Mouse (Mus musculus): ENCODE measurements around the gene Gpr35. TPM values are rescaled to one million over a fixed set of nuclear protein-coding genes. Genes with fewer than 3 reads are reported as not detected.
"Not testable (repeated sequence)": the region's sequence is repeated elsewhere in the genome, so short reads cannot be mapped to it uniquely, and the experiment has no call there.

Gene Gpr35
- total and polyA plus RNA-seq, 3 experiments: 0.21 to 1.7 (median 0.44) TPM

- DNase-seq (ENCODE audit: extremely low read depth): peak; percentile 51
- no peak overlapping the region for H3K4me3 ChIP-seq (replicated peaks in 1 of 3; ENCODE audit: low read depth in 2 of 3, low read length in 2 of 3, poor library complexity in 1 of 3)
- dilution Hi-C loops (cut with MboI; ENCODE audit: extremely low pct_ligation_motif_present, extremely low pct_unique_long_range_greater_than_20kb, low sequenced_read_pairs) (no loop called here), in situ Hi-C loops (cut with MboI; ENCODE audit: low pct_ligation_motif_present, low pct_unique_long_range_greater_than_20kb, low sequenced_read_pairs) (loop anchor here (10.0 kb wide), 1 partner anchor 125 kb away; no protein-coding TSS in a partner anchor)
- TF ChIP-seq RAD21 (IDR thresholded peaks at IDR 0.05; ENCODE audit: low read depth, low read length) (peak; percentile 63), BHLHE40 (IDR thresholded peaks at IDR 0.05; ENCODE audit: low read depth, low read length) (no peak), CTCF (conservative IDR thresholded peaks at IDR 0.05 in 1 of 2, IDR thresholded peaks at IDR 0.05 in 1 of 2; ENCODE audit: low read depth in 2 of 2, low read length in 2 of 2) (peak; percentile 46 to 78), SMC3 (IDR thresholded peaks at IDR 0.05; ENCODE audit: low read depth, low read length) (peak; percentile 76)
- no peaks in the 10 kb centered on the region for H3K27me3 ChIP-seq (replicated peaks)
- no peaks in the 10 kb centered on the region for H3K79me2 ChIP-seq (replicated peaks; ENCODE audit: control insufficient read depth, extremely low read depth, insufficient read depth, poor library complexity, severe bottlenecking)
- no peak overlapping the region for H3K9ac ChIP-seq (ENCODE audit: insufficient read depth, low read depth)
- no peaks in the 10 kb centered on the region for H3K9me3 ChIP-seq (replicated peaks; ENCODE audit: low read length)
- no peak overlapping the region for H3K27ac ChIP-seq (ENCODE audit: insufficient read depth, low read depth)
- H3K4me2 ChIP-seq (ENCODE audit: insufficient read depth, low read depth, poor library complexity, severe bottlenecking): no peak overlapping the region
- H3K4me1 ChIP-seq (ENCODE audit: control insufficient read depth in 1 of 2, insufficient read depth in 2 of 2): peaks cover 2 to 7% of the 10 kb centered on the region in 2 experiments; a peak in 1 of 4 replicates
- H3K36me3 ChIP-seq (replicated peaks in 1 of 2; ENCODE audit: control insufficient read depth in 1 of 2, insufficient read depth in 1 of 2, low read length in 1 of 2): peaks cover 35 to 71% of the 10 kb centered on the region in 2 experiments
Observed at GRCm38 (mm10) chr1:92949426-92949825, 1.2 kb upstream of the Gpr35 start.

DNA sequence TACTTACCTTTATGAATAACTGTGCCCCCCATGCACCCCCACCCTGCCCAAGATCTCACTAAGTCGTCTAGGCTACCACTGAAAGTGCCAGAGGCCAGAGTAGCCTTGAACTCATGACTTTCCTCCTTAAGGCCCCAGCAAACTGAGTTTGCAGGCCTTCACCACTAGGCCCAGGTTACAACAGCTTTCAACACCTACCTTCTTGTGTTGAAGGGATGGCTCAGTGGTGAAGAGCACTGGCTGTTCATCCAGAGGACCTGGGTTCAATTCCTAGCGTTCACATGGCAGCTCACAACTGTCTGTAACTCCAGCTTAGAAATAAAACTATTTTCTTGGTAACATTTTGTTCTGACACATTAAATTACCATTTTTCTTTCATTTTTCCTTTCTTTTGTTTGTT, 3.0 kb downstream of the Gpr35 start:
- H3K27me3 ChIP-seq (replicated peaks): no peaks in the 10 kb centered on the region
- no peaks in the 10 kb centered on the region for H3K79me2 ChIP-seq (replicated peaks; ENCODE audit: control insufficient read depth, extremely low read depth, insufficient read depth, poor library complexity, severe bottlenecking)
- H3K27ac ChIP-seq (ENCODE audit: insufficient read depth, low read depth): no peak overlapping the region
- dilution Hi-C loops (cut with MboI; ENCODE audit: extremely low pct_ligation_motif_present, extremely low pct_unique_long_range_greater_than_20kb, low sequenced_read_pairs) (no loop called here), in situ Hi-C loops (cut with MboI; ENCODE audit: low pct_ligation_motif_present, low pct_unique_long_range_greater_than_20kb, low sequenced_read_pairs) (no loop called here)
- H3K36me3 ChIP-seq (replicated peaks in 1 of 2; ENCODE audit: control insufficient read depth in 1 of 2, insufficient read depth in 1 of 2, low read length in 1 of 2): peaks cover 3 to 29% of the 10 kb centered on the region in 2 experiments
- H3K4me1 ChIP-seq (ENCODE audit: control insufficient read depth in 1 of 2, insufficient read depth in 2 of 2): peaks cover 8 to 22% of the 10 kb centered on the region in 2 experiments
- H3K4me2 ChIP-seq (ENCODE audit: insufficient read depth, low read depth, poor library complexity, severe bottlenecking): no peak overlapping the region
- H3K9me3 ChIP-seq (replicated peaks; ENCODE audit: low read length): no peaks in the 10 kb centered on the region
- no peak overlapping the region for H3K4me3 ChIP-seq (replicated peaks in 1 of 3; ENCODE audit: low read depth in 2 of 3, low read length in 2 of 3, poor library complexity in 1 of 3)
- no peak for DNase-seq (ENCODE audit: extremely low read depth)
- H3K9ac ChIP-seq (ENCODE audit: insufficient read depth, low read depth): no peak overlapping the region
- TF ChIP-seq TBP (conservative IDR thresholded peaks at IDR 0.05; ENCODE audit: low read depth, low read length): peak; percentile 62; the same call in 1 of the 2 replicates
- no peak for TF ChIP-seq USF2 (conservative IDR thresholded peaks at IDR 0.05; ENCODE audit: low read depth, low read length)
- TF ChIP-seq JUND (conservative IDR thresholded peaks at IDR 0.05; ENCODE audit: low read depth, low read length): no peak

DNA sequence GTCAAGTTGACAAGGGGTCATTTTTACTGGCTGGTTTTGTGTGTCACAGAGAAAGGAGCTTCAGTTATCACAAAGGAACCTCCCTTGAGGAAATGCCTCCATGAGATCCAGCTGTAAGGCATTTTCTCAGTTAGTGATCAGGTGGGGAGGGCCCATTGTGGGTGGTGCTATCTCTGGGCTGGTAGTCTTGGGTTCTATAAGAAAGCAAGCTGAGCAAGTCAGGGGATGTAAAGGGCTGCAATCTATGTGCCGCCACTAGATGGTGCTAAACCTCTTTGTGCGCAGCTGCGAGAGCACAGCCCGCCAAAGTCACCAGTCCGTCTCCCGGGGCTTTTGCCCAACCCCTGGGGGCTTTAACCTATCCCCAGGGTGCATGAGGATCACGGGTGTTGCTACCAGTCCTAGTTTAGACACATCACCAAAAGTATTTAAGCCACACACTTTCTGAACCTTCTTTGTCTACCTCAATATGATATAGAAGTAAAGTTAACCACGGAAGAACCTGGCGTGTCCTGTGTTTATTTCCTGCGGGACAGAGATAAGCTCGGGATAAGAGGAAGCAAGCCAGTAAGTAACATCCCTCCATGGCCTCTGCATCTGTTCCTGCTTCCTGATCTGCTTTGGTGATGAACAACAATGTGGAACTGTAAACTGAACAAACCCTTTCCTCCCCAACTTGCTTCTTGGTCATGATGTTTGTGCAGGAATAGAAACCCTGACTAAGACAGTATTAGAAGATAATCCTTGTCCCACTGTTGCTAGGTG, 6.1 kb downstream of the Gpr35 start:
- H3K4me2 ChIP-seq (ENCODE audit: insufficient read depth, low read depth, poor library complexity, severe bottlenecking): peak overlapping the region; percentile 55
- H3K36me3 ChIP-seq (replicated peaks in 1 of 2; ENCODE audit: control insufficient read depth in 1 of 2, insufficient read depth in 1 of 2, low read length in 1 of 2); H3K9me3 ChIP-seq (replicated peaks; ENCODE audit: low read length); H3K27ac ChIP-seq (ENCODE audit: insufficient read depth, low read depth); H3K27me3 ChIP-seq (replicated peaks); H3K4me3 ChIP-seq (replicated peaks in 1 of 3; ENCODE audit: low read depth in 2 of 3, low read length in 2 of 3, poor library complexity in 1 of 3); dilution Hi-C loops (cut with MboI; ENCODE audit: extremely low pct_ligation_motif_present, extremely low pct_unique_long_range_greater_than_20kb, low sequenced_read_pairs); H3K9ac ChIP-seq (ENCODE audit: insufficient read depth, low read depth); DNase-seq (ENCODE audit: extremely low read depth); H3K79me2 ChIP-seq (replicated peaks; ENCODE audit: control insufficient read depth, extremely low read depth, insufficient read depth, poor library complexity, severe bottlenecking): not testable (repeated sequence)
- in situ Hi-C loops (cut with MboI; ENCODE audit: low pct_ligation_motif_present, low pct_unique_long_range_greater_than_20kb, low sequenced_read_pairs): loop anchor here (5.0 kb wide), 1 partner anchor 56 kb away; no protein-coding TSS in a partner anchor
- TF ChIP-seq CTCF (conservative IDR thresholded peaks at IDR 0.05 in 1 of 2, IDR thresholded peaks at IDR 0.05 in 1 of 2; ENCODE audit: low read depth in 2 of 2, low read length in 2 of 2) (peak; percentile 17 to 61; a peak in 3 of 4 replicates), SMC3 (IDR thresholded peaks at IDR 0.05; ENCODE audit: low read depth, low read length) (peak; percentile 51), NRF1 (IDR thresholded peaks at IDR 0.05; ENCODE audit: low read depth, low read length) (peak; percentile 49), RAD21 (IDR thresholded peaks at IDR 0.05; ENCODE audit: low read depth, low read length) (peak; percentile 46)
- peaks cover 7 to 22% of the 10 kb centered on the region in 2 experiments for H3K4me1 ChIP-seq (ENCODE audit: control insufficient read depth in 1 of 2, insufficient read depth in 2 of 2)

Data from CH12.LX (cell line).